Mouse (Mus musculus): ENCODE measurements around the gene Slc25a35. TPM values are rescaled to one million over a fixed set of nuclear protein-coding genes. Genes with fewer than 3 reads are reported as not detected.
"Not testable (repeated sequence)": the region's sequence is repeated elsewhere in the genome, so short reads cannot be mapped to it uniquely, and the experiment has no call there.

Gene Slc25a35
- 1 to 10 TPM; 3.4 to 3.5 TPM for total RNA-seq (2021)
- long read RNA-seq, experiment 1, partial matches to known transcripts, result 0 of 5 reads
- long read RNA-seq, experiment 1, other reads (novel, unspliced or antisense), result 2 of 5 reads
- long read RNA-seq, experiment 2, partial matches to known transcripts, result 0 of 4 reads
- long read RNA-seq, experiment 2, other reads (novel, unspliced or antisense), result 2 of 4 reads

DNA sequence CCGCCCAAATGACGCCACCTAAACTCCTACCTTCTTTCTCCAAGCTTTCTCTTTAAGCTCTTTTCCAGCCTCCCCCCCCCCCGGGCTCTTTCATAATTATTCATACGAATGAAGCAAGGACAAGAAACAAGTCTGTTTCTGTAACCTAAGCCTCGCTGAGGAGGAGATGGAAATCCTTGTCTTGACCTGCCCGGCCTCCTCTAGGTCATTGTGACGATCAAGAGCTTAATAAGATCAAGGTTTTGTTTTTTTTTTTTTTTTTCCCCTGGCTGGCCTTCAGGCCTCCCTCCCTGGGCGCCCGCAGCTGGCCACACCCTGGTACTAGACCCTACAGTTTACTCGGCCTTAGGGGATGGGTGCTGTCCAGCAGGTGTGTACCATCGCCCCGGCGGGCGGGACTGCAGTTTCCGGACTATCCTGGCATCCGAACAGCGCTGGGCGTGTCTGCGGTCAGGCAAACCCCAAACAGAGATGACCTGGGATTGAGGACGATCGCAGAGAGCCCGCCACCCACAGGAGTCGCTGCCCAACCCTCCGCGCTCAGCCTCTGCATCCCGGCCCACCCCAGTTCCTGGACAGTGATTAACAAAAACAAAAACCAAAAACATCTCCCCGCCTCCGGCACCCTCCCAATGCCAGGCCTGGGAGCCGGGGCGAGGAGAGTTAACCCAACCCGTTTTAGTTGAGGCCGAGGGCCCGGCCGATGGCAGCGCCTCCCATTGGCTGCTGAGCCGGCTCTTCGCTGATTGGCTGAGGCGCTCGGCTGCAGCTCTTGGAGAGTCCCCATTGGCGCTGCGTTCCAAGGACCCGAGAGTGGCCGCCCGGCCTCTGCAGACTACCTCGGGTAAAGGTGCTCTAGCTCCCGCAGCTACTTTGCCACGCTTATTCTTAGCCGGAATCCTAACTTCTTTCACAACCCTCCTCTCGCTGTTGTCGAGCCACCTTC is at the start of gene Slc25a35:
Gene Slc25a35 (plus strand): TSS at position 795 of the 946 bp plus-strand sequence.
- DNase-seq, result peak; percentile 84 to 89
- intact Hi-C loops (cut with DNase I), result no loop called here

DNA sequence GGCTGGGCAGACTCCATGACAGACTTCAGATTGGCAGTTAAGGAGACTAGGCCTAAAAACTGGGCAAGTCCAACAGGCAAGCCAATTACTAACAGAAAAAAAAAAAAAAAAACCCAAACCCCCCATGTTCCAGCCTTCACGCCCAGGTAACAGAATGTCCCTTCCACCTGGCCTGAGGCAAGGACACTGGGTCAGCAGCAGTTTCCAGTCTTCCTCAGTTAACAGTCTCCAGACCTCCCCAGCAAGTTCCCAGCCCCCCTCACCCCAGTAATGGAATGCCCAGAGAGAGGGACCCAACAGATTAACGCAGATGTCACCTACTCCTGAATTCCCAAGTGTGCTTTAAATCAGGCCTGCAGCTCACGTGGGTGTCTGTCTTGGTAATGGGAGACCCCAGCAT is 44.7 kb upstream of the Slc25a35 start:
- intact Hi-C loops (cut with DNase I), result no loop called here
- no peak for DNase-seq

DNA sequence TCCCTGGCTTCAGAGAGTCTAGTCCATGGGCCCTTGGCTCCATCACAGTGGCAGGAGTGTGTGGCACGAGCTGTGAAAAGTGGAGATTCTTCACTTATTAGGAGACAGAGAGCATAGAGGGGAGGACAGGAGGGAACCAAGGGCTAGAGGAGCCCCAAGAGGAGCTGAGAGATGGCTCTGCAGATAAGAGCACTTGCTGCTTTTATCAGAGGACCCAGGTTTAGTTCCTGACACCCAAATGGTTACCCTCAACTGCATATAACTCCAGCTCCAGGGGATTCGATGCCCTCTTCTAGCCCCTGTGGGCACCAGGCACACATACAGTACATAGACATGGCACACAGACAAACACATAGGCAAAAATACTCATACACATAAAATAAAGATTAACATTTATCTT is 43.2 kb upstream of the Slc25a35 start:
- DNase-seq, result no peak
- intact Hi-C loops (cut with DNase I), result no loop called here

DNA sequence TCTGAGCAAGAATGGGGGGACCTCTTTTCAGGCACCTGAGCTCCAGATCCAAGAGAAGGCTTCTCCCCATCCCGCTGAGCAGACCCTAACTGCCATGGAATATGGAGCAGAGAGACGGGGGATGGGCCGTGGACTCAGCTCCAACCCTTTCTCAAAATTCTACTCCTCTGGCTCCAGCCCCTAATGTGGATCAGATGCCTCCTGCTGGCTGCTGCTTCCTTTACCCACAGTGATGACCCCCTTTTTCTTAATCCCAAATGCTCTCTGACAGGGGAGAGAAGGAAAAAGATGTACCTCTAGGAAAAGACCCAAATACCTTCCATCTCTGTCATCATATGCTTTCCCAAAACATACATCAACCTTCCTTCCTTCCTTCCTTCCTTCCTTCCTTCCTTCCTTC is 41.0 kb upstream of the Slc25a35 start, which contains the start of gene Odf4:
Gene Odf4 (minus strand): TSS at position 101 of the 400 bp plus-strand sequence.
- DNase-seq, result no peak
- intact Hi-C loops (cut with DNase I), result no loop called here

DNA sequence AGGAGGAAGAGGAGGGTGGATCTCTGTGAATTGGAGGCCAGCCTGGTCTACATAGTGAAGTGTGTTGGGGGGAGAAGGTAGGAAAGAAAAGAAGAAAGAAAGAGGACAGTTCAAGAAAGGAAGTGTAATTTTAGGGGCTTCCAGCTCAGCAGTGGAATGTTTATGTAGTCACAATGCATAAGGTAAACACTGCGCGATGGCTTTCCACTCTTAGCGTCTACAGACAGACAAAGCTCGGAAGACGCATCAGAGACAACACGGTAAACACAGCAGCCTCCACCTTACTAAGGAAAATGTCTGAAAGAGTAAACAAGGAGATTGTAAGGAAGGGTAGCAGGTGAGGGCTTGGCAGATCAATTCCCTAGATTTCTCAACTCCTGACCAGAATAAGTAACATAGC is 38.0 kb upstream of the Slc25a35 start:
- intact Hi-C loops (cut with DNase I), result no loop called here

DNA sequence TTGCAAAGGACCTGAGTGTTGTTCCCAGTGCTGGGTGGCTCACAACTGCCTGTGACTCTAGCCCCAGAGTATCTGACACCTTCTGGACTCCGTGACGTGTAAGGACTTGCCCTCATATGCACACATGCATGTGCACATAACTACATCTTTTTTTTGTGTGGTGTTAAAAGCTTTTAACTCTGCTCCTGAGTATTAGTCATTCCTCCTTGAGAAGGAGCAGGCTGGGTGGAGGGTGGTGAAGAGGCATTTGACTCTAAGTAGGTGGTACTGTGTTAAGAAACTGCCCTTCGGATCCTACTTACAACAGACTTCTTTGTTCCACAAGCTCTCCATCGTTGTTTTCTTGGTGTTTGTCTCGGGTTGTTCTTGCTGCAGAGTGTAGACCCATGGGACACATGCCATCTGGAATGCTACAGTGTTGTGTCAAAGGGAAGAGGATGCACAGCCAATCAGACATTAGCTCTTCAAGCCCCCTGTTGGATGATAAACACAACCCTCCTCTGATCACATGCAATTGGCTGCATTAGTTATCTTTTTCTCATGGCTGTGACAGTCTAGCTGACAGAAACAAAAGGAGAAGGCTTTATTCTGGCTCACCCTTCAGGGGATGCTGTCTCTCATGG is 33.9 kb upstream of the Slc25a35 start:
- intact Hi-C loops (cut with DNase I), result no loop called here
- DNase-seq, result no peak

More for the DNA sequence above, 38.0 kb upstream of the Slc25a35 start:
- no peak for DNase-seq

DNA sequence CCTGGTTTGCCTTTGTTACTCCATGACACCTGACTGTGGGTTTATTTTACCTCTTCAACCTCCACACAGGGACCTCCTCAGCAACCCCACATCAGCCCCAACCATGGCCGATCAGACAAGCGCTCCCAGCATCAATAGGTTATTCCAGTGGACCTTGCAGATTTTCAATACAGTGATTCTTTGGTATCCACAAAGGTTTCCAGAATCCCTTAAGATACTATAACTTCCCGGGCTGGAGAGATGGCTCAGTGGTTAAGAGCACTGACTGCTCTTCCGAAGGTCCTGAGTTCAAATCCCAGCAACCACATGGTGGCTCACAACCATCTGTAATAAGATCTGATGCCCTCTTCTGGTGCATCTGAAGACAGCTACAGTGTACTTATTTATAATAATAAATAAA is 31.0 kb upstream of the Slc25a35 start:
- DNase-seq; intact Hi-C loops (cut with DNase I): not testable (repeated sequence)

DNA sequence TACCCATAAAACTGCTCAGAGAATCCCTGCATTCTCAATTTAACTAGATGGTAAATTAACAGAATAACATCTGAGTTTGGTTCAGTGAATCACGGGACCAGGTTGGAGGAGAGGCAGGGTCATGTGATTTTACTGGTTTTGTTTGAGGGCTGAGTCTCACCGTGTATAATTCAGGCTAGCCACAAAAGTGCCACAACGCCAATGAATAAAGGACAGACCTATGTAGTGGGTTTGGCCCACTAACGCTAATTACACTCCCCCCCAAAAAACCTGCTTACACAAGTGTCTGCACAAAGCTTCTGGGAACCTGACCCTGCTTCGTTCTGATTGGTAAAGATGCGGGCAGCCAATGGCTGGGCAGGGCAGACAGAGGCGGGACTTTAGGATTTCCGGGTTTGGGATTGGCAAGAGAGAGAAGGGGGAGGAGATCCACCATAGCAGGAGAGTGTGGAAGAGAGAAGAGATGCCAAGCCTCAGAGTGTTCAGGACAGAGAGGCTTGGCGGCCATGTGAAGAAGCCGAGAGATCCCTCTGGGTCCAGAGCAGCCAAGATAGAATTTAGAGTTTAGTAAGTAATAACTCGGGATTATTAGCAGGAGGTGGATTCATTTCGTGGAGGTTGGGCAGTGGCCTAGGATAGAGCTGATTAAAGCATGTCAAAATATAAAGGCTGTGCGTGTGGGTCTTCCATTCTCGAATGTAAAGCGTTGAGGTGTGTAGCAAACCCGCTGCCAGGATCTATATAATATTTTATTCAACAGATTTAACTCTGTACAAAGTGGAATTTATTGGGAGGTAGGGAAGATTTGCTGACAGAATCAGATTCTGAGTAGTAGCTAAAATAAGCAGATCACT is 28.3 kb upstream of the Slc25a35 start:
- DNase-seq, result peak; percentile 73 to 79
- intact Hi-C loops (cut with DNase I), result no loop called here

DNA sequence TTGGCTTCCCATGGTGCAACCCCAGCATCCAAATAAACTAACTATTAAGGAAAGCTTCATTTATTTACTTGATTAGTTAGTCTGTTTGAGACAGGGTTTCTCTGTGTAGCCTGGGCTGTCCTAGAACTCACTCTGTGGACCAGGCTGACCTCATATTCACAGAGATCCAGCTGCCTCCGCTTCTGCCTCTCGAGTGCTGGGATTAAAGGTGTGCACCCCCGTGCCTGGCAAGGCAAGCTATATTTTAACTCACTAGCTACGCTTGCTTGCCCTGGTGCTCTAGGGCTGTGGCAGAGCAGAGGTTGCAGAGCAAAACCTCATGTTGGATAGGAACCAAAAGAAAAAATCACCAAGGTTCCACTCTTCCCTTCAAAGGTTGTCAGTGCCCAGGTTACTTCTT is 27.4 kb upstream of the Slc25a35 start:
- DNase-seq, result no peak
- intact Hi-C loops (cut with DNase I), result no loop called here

DNA sequence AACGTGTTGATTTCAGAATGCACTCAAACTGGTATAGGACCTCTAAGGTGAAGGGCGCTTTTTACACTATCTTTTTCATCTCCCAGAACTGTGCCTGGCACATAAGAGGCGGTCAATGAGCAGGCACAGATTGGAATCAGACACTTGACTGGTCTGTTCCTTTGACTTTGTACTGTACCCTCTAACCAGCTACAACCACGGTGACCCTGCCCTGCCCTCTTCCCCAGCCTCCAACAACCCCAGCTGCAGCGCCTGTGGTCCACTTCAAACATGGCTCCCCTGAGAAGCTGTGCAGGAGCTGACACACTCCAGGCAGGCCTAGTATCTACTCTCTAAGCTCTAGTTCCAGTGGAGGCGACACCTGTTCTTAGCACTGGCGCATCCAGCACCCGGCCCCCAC is 25.2 kb upstream of the Slc25a35 start:
- no peak for DNase-seq
- intact Hi-C loops (cut with DNase I), result no loop called here

DNA sequence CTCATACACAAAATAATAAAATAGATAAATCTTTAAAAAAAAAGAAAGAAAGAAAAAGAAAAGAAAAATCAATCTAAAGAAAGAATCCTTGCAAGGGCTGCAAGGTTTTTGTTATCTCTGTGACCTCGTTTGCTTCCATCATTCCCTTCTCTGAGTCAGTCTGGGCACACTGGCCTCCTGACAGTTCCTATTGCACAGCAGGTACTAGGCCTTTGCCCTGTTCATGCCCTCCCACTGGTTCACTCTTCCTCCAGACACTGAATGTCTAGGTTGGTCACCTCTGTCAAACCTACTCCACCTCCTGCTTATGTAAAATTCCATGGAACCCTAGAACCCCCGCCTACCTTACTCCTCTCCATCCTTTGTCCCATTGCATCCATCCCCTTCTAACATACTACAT is 22.7 kb upstream of the Slc25a35 start:
- intact Hi-C loops (cut with DNase I), result no loop called here
- no peak for DNase-seq

DNA sequence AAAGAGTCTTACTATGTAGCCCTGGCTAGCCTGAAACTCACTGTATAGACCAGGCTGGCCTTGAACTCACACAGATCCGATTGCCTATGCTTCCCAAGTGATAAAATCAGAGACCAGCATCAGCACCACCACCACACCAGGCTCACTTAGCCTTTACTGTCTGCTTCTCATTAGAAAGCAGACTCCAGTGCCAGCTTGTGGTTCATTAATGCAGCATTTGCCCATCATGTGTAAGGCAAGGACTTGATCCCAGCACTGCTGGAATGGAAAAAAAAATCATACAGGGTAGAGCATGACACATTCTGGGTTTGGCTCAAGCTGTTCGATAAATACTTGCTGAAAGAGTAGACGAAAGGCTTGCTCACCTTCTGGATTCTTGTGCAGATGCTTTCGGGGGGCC is 21.9 kb upstream of the Slc25a35 start:
- intact Hi-C loops (cut with DNase I), result no loop called here
- no peak for DNase-seq

DNA sequence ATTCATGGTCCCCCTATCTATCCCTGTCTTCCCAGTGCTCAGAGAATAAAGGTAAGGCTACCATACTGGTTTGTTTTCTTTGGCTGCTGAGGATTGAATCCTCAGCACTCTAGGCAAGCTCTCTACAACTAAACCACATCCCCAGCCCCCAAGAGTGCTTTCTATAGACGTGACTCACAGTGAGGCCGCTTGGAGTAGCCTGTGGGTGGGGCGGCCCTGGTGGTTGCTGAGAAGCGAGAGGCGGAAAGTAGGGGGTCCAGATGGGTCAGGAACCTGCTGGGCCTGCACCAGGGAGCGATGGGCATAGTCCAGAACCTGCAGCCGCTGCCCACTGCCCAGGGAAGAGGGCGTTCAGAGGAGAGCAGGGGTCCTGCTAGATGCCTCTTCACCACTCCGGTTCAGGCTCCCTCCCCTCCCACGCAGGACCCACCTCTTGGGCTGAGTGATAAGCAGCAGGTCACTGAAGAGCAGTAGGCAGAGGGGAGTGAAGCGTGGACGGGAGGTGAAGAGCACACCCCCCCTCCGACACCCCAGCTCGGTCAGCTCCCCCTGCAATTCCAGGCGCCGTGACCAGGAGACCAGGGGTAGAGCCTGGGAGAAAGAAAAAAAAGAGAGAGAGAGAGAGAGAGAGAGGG is 21.0 kb upstream of the Slc25a35 start:
- intact Hi-C loops (cut with DNase I), result no loop called here
- DNase-seq, result no peak

DNA sequence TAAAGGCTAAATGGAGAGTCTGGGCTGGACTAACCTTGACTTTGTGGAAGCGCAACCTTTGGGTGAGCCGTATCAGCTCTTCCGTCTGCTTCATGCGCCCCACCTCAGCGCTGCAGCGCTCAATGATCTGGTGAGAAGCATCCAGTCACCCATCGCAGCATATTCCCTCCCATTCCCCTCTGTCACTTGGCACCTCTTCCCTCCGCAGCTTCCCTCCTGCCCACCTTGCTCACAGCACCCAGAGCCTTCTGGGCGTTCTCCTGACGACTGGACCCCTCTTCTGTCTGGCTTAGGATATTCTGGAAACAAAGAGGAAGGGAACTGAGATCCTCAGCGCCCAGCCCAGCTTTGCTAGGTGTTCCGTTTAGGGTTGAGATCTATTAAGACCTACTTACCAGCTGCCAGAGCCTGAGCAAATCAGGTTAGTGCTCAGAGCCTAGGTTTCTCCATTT is 20.4 kb upstream of the Slc25a35 start:
- no peak for DNase-seq
- intact Hi-C loops (cut with DNase I), result no loop called here

DNA sequence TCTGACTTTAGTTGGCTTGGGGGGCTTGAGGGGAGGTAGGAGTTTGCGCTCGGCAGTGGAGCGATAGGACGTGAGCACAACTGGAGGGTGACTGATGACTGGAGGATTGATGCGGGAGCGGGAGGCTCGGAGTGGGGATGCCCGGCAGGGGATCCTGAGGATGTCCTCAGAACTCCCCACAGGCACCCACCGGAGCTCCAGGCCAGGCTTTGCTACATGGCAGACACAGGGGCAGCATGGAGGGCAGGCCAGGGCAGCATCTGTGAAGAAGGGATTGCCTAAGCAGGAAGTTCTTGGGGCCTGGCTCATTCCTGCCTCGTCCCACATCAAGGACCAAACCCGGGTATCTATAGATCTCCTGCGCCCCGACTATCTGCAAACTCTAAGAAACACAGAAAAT is 14.0 kb upstream of the Slc25a35 start:
- no peak for DNase-seq
- intact Hi-C loops (cut with DNase I), result loop anchor here (5.0 kb wide), 1 partner anchor 47 kb away; no protein-coding TSS in a partner anchor

DNA sequence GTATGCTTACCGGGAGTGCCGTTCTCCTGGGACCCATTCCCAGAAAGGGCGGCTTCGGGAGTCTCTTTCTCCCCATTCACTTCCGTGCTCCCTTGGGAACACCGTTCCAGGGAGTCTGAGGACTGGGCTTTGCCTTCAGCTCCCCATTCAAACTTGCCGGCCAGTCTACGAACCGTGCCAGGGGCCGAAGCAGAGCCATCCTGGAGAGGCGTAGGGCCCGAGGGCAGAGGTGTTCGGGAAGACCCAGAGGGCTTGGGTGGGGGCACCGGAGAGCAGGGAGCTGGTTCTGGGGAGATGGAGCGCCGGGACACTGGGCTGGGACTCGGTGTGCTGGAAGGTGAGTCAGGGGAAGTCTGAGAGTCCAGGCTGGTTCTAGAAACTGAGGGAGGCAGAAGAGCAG is 13.5 kb upstream of the Slc25a35 start:
- no peak for DNase-seq
- intact Hi-C loops (cut with DNase I), result loop anchor here (5.0 kb wide), 1 partner anchor 47 kb away; no protein-coding TSS in a partner anchor

DNA sequence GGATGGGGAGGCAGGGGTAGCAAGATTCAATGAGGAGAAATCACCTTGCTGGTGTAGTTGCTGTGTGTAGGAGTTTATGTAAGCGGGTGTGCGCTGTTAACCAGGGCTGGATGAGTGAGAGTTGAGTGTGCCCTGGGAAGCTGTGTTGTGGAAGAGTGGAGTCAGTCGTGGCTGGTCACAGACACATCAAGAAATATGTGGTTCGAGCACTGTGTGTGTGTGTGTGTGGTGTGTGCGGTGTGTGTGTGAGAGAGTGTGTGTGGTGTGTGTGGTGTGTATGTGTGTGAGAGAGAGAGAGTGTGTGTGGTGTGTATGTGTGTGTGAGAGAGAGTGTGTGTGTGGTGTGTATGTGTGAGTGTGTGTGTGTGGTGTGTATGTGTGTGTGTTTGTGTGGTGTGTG is 12.5 kb upstream of the Slc25a35 start:
- no peak for DNase-seq
- intact Hi-C loops (cut with DNase I), result no loop called here

DNA sequence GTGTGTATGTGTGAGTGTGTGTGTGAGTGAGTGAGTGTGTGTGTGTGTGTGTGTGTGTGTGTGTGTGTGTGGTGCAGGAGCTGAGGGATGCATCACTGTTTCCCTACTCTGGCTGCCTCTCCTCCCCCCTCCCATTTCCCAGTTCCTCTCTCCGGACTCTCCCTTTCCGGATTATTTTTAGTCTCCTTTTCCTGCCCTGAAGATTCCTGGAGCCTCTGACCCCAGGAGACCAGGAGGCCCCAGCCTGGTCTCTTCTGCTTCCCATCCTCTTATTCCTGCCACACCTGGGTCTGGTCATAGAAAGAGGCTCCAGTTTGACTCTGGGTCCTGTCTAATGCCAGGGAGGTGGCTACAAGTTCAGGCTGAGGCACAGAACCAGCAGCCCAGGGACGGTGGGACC is 11.8 kb upstream of the Slc25a35 start:
- DNase-seq, result no peak
- intact Hi-C loops (cut with DNase I), result no loop called here

DNA sequence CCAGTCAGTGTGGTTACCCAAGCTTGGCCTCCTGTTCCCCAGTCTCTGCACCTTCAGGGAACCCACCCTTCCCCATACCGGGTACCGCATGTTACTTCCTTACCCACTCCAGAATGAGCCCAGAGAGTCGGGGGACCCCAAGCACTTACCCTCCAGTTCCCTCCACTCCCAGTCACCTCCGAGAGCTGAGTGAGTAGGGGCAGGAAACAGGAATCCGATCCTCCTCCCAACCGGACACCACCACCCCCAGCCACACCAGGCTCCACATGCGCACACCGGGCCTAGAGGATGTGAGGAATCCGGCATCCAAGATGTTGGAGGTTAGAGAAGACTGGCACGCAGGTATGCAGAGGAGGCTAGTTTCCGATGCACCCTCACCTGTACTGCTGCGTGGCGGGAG is 11.2 kb upstream of the Slc25a35 start:
- no peak for DNase-seq
- intact Hi-C loops (cut with DNase I), result no loop called here

DNA sequence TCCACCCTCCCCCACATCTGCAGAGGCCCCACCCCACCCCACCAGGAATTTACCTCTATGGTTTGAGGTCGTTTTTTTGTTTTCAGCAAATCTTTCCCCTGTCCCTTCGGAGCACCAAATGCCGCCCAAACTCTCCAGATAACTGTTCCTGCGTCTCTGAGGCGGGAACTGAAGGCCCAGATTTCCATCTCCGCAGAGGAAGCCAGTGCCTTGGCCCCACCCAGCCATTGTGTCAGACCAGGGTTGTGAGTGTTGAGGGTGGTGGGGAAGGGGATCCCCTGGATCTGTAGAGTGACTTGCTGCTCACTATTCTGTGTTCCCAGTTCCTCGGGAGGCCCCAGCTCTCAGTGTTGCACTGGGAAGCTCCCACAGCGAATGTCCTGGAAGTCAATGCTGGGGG is 10.6 kb upstream of the Slc25a35 start, which contains the start of gene Arhgef15:
Gene Arhgef15 (minus strand): TSS at position 173 of the 400 bp plus-strand sequence.
- intact Hi-C loops (cut with DNase I), result no loop called here
- no peak for DNase-seq

Measured in gastrocnemius, postnatal 36 days (tissue).